Mouse (Mus musculus) cerebellum, postnatal 36 days (tissue): Measurements from ENCODE around the gene Mchr1.
"Not testable (repeated sequence)": the region's sequence is repeated elsewhere in the genome, so short reads cannot be mapped to it uniquely, and the experiment has no call there.

Experiments
- DNase-seq, 2 experiments: peaks; one replicate each; pipeline ENCODE4 v3.0.0; 2021 to 2022; ENCODE audit warnings: mixed read lengths in 2 of 2

The Mchr1 gene

GRCm38 (mm10) chr15:81235086-81235920, at the start of gene Mchr1:
Mchr1 (plus strand) TSS chr15:81235499.
- peak; percentile 45 to 47 for DNase-seq

- no peak for DNase-seq
Observed at GRCm38 (mm10) chr15:81189061-81189460, 46.2 kb upstream of the Mchr1 start.

GRCm38 (mm10) chr15:81190011-81190629, 45.2 kb upstream of the Mchr1 start:
- peak in 1 of 2 experiments; percentile 44 for DNase-seq

GRCm38 (mm10) chr15:81190630-81191178, 44.6 kb upstream of the Mchr1 start, which contains the start of gene Mrtfa:
Mrtfa (minus strand) TSS chr15:81190757.
- DNase-seq = peak; percentile 98

GRCm38 (mm10) chr15:81191303-81191702, 44.0 kb upstream of the Mchr1 start:
- no peak for DNase-seq

GRCm38 (mm10) chr15:81192316-81192715, 43.0 kb upstream of the Mchr1 start:
- DNase-seq = no peak

- DNase-seq = no peak
Observed at GRCm38 (mm10) chr15:81192858-81193257, 42.4 kb upstream of the Mchr1 start.

- DNase-seq = no peak
Observed at GRCm38 (mm10) chr15:81194791-81195190, 40.5 kb upstream of the Mchr1 start.

- DNase-seq = no peak
Observed at GRCm38 (mm10) chr15:81195447-81195846, 39.9 kb upstream of the Mchr1 start.

GRCm38 (mm10) chr15:81197197-81197596, 38.1 kb upstream of the Mchr1 start:
- DNase-seq = no peak

GRCm38 (mm10) chr15:81198447-81198846, 36.9 kb upstream of the Mchr1 start:
- DNase-seq = no peak

- DNase-seq = peak; percentile 61 to 76
Observed at GRCm38 (mm10) chr15:81199372-81199959, 35.8 kb upstream of the Mchr1 start.

- DNase-seq = no peak
Observed at GRCm38 (mm10) chr15:81202462-81202861, 32.8 kb upstream of the Mchr1 start.

GRCm38 (mm10) chr15:81210496-81210895, 24.8 kb upstream of the Mchr1 start:
- DNase-seq = no peak

- DNase-seq = no peak
Observed at GRCm38 (mm10) chr15:81212976-81213375, 22.3 kb upstream of the Mchr1 start.

- DNase-seq = no peak
Observed at GRCm38 (mm10) chr15:81216906-81217653, 18.2 kb upstream of the Mchr1 start.

GRCm38 (mm10) chr15:81219054-81219453, 16.2 kb upstream of the Mchr1 start:
- DNase-seq = no peak

GRCm38 (mm10) chr15:81220051-81220450, 15.2 kb upstream of the Mchr1 start:
- DNase-seq = not testable (repeated sequence)

- no peak for DNase-seq
Observed at GRCm38 (mm10) chr15:81221446-81221845, 13.9 kb upstream of the Mchr1 start.

- no peak for DNase-seq
Observed at GRCm38 (mm10) chr15:81225016-81225415, 10.3 kb upstream of the Mchr1 start.

- no peak for DNase-seq
Observed at GRCm38 (mm10) chr15:81225732-81226131, 9.6 kb upstream of the Mchr1 start.

GRCm38 (mm10) chr15:81226796-81227195, 8.5 kb upstream of the Mchr1 start:
- DNase-seq = no peak

- DNase-seq = no peak
Observed at GRCm38 (mm10) chr15:81227275-81227674, 8.0 kb upstream of the Mchr1 start.
